Mouse (Mus musculus) cerebellum, adult 2 months (tissue): Measurements from ENCODE around the gene Olfr186. TPM values are rescaled to one million over a fixed set of nuclear protein-coding genes. Genes with fewer than 3 reads are reported as not detected.
"Not testable (repeated sequence)": the region's sequence is repeated elsewhere in the genome, so short reads cannot be mapped to it uniquely, and the experiment has no call there.

Source experiments
- DNase-seq, 2 experiments: peaks; one replicate each; pipeline ENCODE4 v3.0.0; 2021
- H3K27ac ChIP-seq: fragments of 200-500 bp; 2 replicates; pipeline ENCODE4 v1.5.1; 2012; ENCODE audit warnings: low read length, control low read depth, inconsistent platforms; ENCODE audit not compliant: insufficient read depth
- H3K27me3 ChIP-seq: fragments of 200-500 bp; 2 replicates; pipeline ENCODE4 v1.6.1; 2012; ENCODE audit warnings: inconsistent platforms, mild to moderate bottlenecking, low read length, moderate library complexity; ENCODE audit not compliant: control insufficient read depth, insufficient read depth
- H3K4me1 ChIP-seq: fragments of 200-500 bp; 2 replicates; pipeline ENCODE4 v1.6.1; 2011; ENCODE audit warnings: low read length; ENCODE audit not compliant: control insufficient read depth, insufficient read depth
- H3K4me3 ChIP-seq: fragments of 200-500 bp; replicated peaks from 2 replicates; pipeline ENCODE3; 2011; ENCODE audit warnings: mild to moderate bottlenecking, low read depth, low read length, control low read depth; ENCODE audit not compliant: insufficient read depth
- CTCF ChIP-seq: fragments of 200-500 bp; IDR thresholded peaks from 2 replicates; pipeline ENCODE4 v1.5.1; 2011; ENCODE audit warnings: low read depth, mild to moderate bottlenecking, control low read depth, low read length, moderate library complexity, borderline replicate concordance; ENCODE audit not compliant: insufficient read depth
- POLR2A ChIP-seq: fragments of 200-500 bp; IDR thresholded peaks from 2 replicates; pipeline ENCODE4 v1.6.1; 2011; ENCODE audit warnings: low read length, control low read depth, borderline replicate concordance; ENCODE audit not compliant: insufficient read depth
- WGBS: fragments of 180-500 bp; shearing (Covaris S2); methylation state at CpG from one replicate; pipeline ENCODE4 v1.1.7; 2018; 5-methylcytosine and 5-hydroxymethylcytosine counted together
- polyA plus RNA-seq: library from polyadenylated mRNA; depleted of rRNA; stranded (reverse); fragments of >200 nt; gene quantifications from 2 replicates; pipeline ENCODE4 v1.2.3, GENCODE M21; 2012; rRNA removed

The Olfr186 gene
- polyA plus RNA-seq, result not detected in 2 replicates

- 91% methylated on average over 4 of the region's 4 CpGs for WGBS
- DNase-seq, result no peak
- H3K27ac ChIP-seq, result no peak within 1 kb of the TSS
- H3K4me3 ChIP-seq, result no peak within 1 kb of the TSS
- TF ChIP-seq CTCF (no peak), POLR2A (no peak)
- H3K27me3 ChIP-seq, result no peaks in the 10 kb centered on the region
- no peaks in the 10 kb centered on the region for H3K4me1 ChIP-seq
Measured at GRCm38 (mm10) chr16:59030191-59030590, at the start of gene Olfr186. Gene Olfr186, minus strand, starts transcription at chr16:59030291.

GRCm38 (mm10) chr16:59077905-59078304, 47.8 kb upstream of the Olfr186 start, which contains the start of gene Olfr190:
Gene Olfr190, minus strand, starts transcription at chr16:59078005.
- no peaks in the 10 kb centered on the region for H3K4me1 ChIP-seq
- DNase-seq, result no peak
- no peak for TF ChIP-seq POLR2A
- TF ChIP-seq CTCF, result no peak
- no peak within 1 kb of the TSS for H3K27ac ChIP-seq
- H3K4me3 ChIP-seq, result no peak within 1 kb of the TSS
- no peaks in the 10 kb centered on the region for H3K27me3 ChIP-seq
- WGBS, result 87% methylated on average over 5 of the region's 5 CpGs

- Histone ChIP-seq H3K4me3 (no peak overlapping the region), H3K27ac (no peak overlapping the region), H3K4me1 (no peaks in the 10 kb centered on the region), H3K27me3 (no peaks in the 10 kb centered on the region)
- 87% methylated on average over 1 of the region's 1 CpGs for WGBS
- TF ChIP-seq POLR2A (no peak), CTCF (no peak)
- DNase-seq, result no peak
Measured at GRCm38 (mm10) chr16:59073520-59073919, 43.4 kb upstream of the Olfr186 start.

GRCm38 (mm10) chr16:59071755-59072154, 41.7 kb upstream of the Olfr186 start:
- H3K4me3 ChIP-seq, result no peak overlapping the region
- DNase-seq, result no peak
- no peaks in the 10 kb centered on the region for H3K27me3 ChIP-seq
- H3K27ac ChIP-seq, result no peak overlapping the region
- no peaks in the 10 kb centered on the region for H3K4me1 ChIP-seq
- TF ChIP-seq CTCF (no peak), POLR2A (no peak)

GRCm38 (mm10) chr16:59062411-59062810, 32.3 kb upstream of the Olfr186 start:
- H3K27ac ChIP-seq, H3K4me3 ChIP-seq, H3K4me1 ChIP-seq, DNase-seq, H3K27me3 ChIP-seq: not testable (repeated sequence)
- 23% methylated on average over 3 of the region's 3 CpGs for WGBS

- not testable (repeated sequence) for H3K4me1 ChIP-seq, DNase-seq, H3K4me3 ChIP-seq, H3K27ac ChIP-seq, H3K27me3 ChIP-seq
- whole genome bisulfite sequencing, result 99% methylated on average over 2 of the region's 2 CpGs
Measured at GRCm38 (mm10) chr16:59049286-59049685, 19.2 kb upstream of the Olfr186 start.

- no peak for TF ChIP-seq POLR2A
- TF ChIP-seq CTCF, result no peak
- Histone ChIP-seq H3K4me3 (no peak overlapping the region), H3K27ac (no peak overlapping the region), H3K4me1 (no peaks in the 10 kb centered on the region), H3K27me3 (no peaks in the 10 kb centered on the region)
- 77% methylated on average over 1 of the region's 1 CpGs for WGBS
- DNase-seq, result no peak
Measured at GRCm38 (mm10) chr16:59048860-59049259, 18.8 kb upstream of the Olfr186 start.

GRCm38 (mm10) chr16:59047579-59047978, 17.5 kb upstream of the Olfr186 start:
- 52% methylated on average over 4 of the region's 4 CpGs for WGBS
- H3K4me3 ChIP-seq, result no peak overlapping the region
- TF ChIP-seq CTCF (no peak), POLR2A (no peak)
- no peak overlapping the region for H3K27ac ChIP-seq
- no peaks in the 10 kb centered on the region for H3K4me1 ChIP-seq
- DNase-seq, result no peak
- H3K27me3 ChIP-seq, result no peaks in the 10 kb centered on the region

- Histone ChIP-seq H3K27me3 (no peaks in the 10 kb centered on the region), H3K27ac (no peak overlapping the region), H3K4me1 (no peaks in the 10 kb centered on the region), H3K4me3 (no peak overlapping the region)
- DNase-seq, result no peak
- 79% methylated on average over 3 of the region's 3 CpGs for WGBS
- TF ChIP-seq CTCF (no peak), POLR2A (no peak)
Measured at GRCm38 (mm10) chr16:59045835-59046234, 15.7 kb upstream of the Olfr186 start.
